Mouse (Mus musculus) urinary bladder, adult 2 months (tissue): Measurements from ENCODE around the gene Mms19. TPM values are rescaled to one million over a fixed set of nuclear protein-coding genes. Genes with fewer than 3 reads are reported as not detected.

Source experiments
- DNase-seq: peaks from one replicate; pipeline ENCODE4 v3.0.0; 2022; ENCODE audit warnings: low spot score
- polyA plus RNA-seq: library from polyadenylated mRNA; depleted of rRNA; stranded (reverse); fragments of >200 nt; gene quantifications from 2 replicates; pipeline ENCODE4 v1.2.3, GENCODE M21; 2012; rRNA removed

Mms19 gene
- 56.3 and 60.4 TPM in 2 replicates for polyA plus RNA-seq

DNA sequence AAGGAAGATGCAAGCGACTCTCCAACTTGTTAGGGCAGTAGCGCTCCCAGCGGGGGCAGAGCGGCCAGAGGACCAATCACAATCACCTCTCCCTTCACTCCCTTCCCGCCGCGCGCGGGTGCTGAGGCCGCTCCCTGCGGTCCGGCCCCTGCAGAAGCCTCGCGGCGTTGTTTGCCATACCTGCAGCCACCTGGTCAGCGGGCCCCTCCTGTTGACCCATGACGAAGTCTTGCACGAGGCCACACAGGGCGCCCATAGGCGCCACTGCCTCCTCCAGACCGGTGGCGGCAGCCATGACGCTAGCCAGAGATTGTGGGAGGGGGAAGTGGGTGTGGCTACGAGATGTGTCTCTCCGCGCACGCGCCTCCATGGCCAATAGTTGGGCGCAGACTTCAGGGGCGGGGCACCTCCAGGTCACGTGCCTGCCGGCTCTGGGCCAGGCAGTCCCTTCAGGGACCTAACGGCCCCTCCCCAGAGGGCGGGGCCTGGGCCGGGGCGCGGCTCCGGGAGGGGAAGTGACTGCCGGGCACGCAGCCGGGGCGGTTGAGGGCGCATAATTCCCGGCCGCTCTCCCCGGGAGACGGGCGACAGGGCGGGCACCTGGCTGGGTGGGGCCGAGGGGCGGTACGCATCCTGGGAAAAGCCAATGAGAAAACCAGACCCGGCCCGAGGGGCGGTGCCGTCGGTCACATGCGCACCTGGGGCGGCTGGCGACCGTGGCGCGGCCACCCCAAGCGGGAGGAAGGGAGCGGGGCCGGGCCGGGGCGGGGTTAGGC lies at the start of gene Mms19:
Gene Mms19, minus strand, starts transcription at position 339 of the 776 bp plus-strand sequence.
- DNase-seq, result peak; percentile 99

- peak; percentile 70 for DNase-seq
Observed at GRCm38 (mm10) chr19:42026158-42026557, 45.2 kb upstream of the Mms19 start.

- DNase-seq, result no peak
Observed at GRCm38 (mm10) chr19:42022542-42022848, 41.5 kb upstream of the Mms19 start.

DNA sequence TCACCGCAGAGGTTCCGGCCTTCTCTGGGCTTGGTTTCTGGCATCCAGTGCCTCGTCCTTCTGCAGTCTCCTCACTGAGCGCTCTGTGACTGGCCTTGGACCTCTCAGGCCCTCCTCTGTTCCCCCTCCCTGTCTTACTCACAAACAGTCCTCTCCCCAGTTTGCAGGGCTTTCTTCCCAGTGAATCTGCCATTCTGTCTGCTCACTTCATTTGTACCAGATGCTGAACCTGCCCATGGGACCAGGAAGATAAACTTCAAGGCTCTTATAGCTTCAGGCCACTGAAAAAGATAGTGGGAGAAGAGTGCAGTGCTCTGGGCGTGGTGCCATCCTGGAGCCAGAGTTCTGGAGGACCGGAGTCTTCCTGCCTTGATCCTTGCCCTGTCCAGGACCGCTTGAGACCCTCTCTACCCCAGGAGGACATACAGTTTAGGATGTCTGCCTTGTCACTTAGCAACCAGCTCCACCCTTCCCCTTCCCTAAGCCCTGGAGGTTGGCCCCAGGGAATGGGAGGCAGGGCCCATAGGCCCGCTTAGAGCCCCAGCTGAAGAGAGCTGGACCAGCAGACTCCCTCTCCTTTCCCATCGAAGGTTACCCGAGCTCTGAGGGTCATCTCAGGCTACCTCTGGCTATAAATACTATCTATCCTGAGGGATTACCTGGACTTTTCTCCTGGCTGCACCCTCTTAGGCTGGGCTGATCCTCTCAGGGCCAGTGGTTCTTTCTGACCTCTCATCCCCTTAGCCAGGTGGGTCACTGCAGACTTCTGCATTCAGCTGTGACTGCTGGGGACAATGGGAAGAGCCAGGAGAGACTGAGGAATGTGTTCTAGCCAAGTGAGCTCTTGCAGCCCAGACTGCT lies 41.0 kb upstream of the Mms19 start:
- no peak for DNase-seq

DNA sequence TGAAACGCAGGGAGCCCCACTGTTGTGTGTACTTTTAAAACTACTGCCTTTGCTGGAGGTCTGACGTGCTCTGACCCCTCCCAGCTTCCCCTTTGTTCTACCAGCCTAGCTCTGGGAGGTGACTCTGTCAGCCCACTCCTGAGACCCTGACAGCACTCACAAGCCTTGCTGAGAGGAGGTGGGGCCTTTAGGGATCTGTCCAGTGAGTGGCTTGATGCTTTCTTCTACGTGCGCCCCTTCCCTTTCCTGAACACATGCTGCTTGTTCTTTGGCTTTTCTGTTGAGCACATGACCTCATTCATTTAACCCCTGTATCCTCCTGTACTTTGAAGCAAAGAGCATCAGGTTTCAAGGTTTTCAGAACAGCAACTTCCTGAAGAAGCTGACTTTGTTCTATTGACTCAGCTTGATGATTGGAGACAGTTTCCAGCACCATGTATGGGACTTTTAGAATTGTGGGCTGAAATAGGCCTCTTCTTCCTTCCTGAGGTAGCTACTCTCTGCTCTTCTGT lies 38.1 kb upstream of the Mms19 start:
- DNase-seq, result no peak

- no peak for DNase-seq
Observed at GRCm38 (mm10) chr19:42017399-42018247, 36.7 kb upstream of the Mms19 start.

GRCm38 (mm10) chr19:42016840-42017239 lies 35.9 kb upstream of the Mms19 start:
- DNase-seq, result no peak

DNA sequence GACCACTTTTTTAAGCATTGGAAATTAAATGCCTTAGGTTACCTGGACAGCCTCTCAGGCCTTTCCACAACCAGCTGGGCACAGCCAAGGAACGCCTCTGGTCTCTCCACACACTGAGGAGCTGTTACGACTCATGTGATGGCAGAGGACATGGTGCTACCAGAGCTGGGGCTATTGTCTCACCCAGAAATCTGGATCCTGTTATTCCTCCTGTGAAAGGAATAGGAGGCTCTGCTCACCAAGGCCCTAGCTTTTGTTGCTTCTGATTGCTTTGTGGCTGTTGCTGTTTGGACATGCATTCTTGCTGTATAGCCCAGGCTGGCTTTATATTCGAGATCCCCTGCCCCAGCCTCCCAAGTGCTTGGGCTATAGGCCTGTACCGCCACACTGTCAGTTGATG lies 35.3 kb upstream of the Mms19 start:
- no peak for DNase-seq

DNA sequence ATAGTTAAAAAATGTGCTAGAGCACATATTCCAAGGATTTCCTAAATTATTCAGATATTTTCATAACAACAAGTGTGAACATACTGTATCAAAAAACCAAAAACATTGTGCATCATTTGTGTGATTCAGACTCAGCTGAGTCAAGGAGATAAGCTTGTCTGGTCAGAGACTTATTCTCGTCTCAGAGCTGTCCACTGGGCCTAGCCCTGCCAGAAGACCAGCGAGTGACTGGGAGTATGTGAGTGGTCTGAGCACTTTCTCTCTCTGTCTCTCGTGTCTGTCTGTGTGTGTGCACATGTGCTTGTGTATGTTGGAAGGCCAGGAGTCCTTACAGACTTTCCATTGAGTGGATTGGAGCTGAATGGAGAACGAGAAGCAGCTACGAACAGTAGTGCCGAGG lies 34.0 kb upstream of the Mms19 start:
- DNase-seq, result no peak

GRCm38 (mm10) chr19:42014231-42014825 lies 33.4 kb upstream of the Mms19 start:
- DNase-seq, result no peak

DNA sequence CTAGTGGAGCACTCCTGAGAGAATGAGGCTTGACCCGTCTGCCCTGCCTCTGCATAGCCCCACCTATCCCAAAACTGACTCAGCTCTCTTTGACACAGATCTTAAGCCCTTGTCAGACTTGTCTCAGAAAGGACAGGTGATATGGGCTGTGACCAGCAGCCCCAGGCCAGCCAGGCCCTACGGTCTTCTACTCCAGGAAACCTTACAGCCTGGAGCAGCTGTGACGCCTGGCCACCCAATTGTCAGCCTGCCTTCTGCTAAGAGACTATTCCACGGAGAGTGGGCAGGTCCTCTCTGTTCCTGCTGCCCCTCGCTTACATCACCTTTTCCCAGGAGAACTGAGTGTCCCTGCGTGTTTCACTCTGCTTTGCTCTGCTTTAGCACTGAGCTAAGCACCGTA lies 30.2 kb upstream of the Mms19 start:
- no peak for DNase-seq

DNA sequence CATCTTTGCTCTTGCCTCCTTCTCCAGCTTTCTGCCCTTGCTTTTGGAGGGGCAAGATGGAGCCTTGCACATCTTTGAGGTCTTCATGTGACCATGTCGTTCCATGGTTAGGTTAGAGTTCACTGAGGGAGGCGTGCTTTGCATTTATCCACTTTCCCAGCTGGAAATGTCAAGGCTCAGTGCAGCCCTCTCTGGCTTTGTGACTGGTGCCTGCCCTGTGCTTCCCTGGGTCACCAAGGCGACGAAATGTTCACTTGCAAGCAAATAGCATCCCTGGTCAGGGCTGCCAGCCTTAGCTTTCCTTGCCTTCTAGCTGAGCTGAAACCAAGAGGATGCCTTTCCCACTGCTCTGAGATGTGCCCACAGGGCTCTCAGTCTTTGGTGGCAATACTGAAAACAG lies 29.5 kb upstream of the Mms19 start:
- DNase-seq, result no peak

DNA sequence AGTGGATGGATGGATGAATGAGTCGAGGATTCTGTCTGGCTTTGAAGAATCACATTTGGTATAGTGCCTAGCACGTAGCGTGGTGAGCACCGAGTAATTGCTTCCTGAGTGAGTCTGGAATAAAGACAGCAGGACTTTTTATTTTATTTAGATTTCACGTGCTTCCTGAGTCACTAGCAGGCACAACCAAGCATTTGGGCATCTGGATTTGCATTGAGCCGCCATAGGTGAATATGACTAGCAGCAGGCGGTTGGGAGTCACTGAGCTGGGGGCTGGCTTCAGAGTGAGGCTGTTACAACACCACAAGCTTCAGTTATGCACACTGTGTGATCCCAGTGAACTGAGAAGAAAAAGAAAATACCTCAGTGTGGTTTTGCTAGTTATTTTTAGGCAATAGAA lies 28.1 kb upstream of the Mms19 start:
- DNase-seq, result no peak

GRCm38 (mm10) chr19:42008586-42008985 lies 27.6 kb upstream of the Mms19 start:
- no peak for DNase-seq

GRCm38 (mm10) chr19:42006568-42006967 lies 25.6 kb upstream of the Mms19 start:
- DNase-seq, result no peak

DNA sequence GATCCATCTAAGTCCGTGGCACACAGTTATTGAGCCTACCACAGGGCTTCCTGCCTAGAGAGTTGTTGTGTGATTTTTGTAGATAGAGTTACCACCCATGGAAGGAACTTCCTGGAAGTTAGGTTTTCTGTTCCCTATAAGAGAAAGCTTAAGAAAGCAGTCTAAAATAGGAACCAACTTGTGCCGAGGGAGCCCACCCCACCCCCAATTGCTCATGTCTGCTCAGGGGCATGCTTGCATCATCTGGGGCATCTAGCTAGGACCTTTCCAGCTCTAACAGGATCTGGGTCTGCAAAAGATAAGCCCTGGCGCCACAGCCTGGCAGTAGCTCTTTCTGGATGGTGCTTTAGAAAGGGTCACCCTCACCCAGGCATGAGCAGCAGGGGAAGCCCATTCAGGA lies 24.7 kb upstream of the Mms19 start:
- no peak for DNase-seq

- DNase-seq, result no peak
Observed at GRCm38 (mm10) chr19:42004258-42004657, 23.3 kb upstream of the Mms19 start.

DNA sequence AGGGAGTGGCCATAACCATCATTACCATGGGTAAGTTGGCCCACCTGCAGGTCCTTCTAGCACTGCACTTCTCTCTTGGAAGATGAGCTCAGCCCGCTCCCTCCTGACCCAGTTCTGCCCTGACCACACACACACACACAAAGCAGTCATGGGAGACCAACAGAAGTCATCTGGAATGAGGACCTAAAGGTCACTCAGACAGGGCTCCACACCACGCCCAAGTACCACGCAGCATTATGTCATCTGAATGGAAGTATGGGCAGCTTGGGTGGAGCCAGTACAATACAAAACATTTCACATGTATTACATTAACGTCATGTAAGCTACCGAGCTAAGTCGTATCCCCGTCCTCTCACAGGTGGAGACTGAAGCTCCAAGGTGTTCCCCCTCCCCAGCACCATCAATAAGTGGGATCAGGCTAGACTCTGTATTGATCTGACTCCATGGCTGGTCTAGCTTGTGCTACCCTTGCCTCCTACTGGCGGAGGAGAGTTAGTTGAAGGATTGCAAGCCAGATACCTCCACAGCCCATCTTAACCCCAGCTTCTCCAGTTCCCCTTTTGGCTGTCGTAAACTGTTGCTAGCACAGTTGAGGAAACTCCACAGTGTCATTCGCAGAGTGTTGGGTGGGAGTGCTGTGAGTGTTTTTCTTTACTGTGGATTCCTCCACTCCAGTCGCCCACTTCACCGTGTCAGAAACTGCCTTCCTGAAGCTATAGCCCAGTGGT lies 20.5 kb upstream of the Mms19 start:
- DNase-seq, result no peak

DNA sequence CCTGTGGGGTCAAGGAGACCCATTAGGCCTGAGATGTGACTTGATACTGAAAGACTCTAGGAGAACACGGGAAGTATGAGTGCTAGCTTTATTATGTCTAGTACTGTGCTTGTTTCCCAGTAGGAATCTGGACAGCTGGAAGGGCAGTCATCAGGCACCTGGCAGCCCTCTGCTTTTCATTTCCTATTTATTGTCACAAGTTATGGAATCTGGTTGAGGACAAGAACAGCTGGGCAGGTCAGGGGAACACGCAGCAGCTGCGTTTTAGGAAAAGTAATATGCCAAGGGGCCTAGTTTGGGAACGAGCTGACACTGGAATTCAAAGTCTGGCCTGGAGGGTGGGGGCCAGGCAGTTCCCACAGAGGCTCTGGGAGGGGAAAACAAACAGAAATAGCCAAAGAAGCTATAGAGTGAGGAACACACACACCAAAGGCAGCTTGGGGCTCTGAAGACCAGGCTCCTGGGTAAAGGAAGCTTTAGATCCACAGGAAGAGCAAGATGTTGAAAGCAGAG lies 19.5 kb upstream of the Mms19 start:
- no peak for DNase-seq

GRCm38 (mm10) chr19:41999688-42000283 lies 18.8 kb upstream of the Mms19 start:
- DNase-seq, result no peak
